Mouse (Mus musculus): ENCODE results near the gene Lrrc15. TPM values are rescaled to one million over a fixed set of nuclear protein-coding genes. Genes with fewer than 3 reads are reported as not detected.

Lrrc15 gene
- total and polyA plus RNA-seq, 3 experiments = 0.22 TPM; not detected in 2

- peak; percentile 67 for DNase-seq (ENCODE audit: low spot score)
- TF ChIP-seq GATA1 (IDR thresholded peaks at IDR 0.05; ENCODE audit: borderline replicate concordance, low read length) (no peak), GATA2 (IDR thresholded peaks at IDR 0.05; ENCODE audit: borderline replicate concordance, low read depth, low read length) (no peak), CTCF (IDR thresholded peaks at IDR 0.05; ENCODE audit: low read depth, low read length) (peak; percentile 76)
- Histone ChIP-seq H3K9me3 (replicated peaks) (no peaks in the 10 kb centered on the region), H3K27me3 (ENCODE audit: insufficient read depth, low read length) (peaks cover 55% of the 10 kb centered on the region), H3K4me1 (ENCODE audit: insufficient read depth, low read depth, low read length) (peaks cover 7% of the 10 kb centered on the region), H3K36me3 (replicated peaks) (no peaks in the 10 kb centered on the region), H3K4me3 (ENCODE audit: low read depth, low read length) (no peak overlapping the region)
- ATAC-seq (ENCODE audit: extremely low read depth, insufficient number of reproducible peaks, low FRiP score, poor library complexity, severe bottlenecking) = no peak
These were observed 20.4 kb downstream of the Lrrc15 start for GRCm38 (mm10) chr16:30262664-30263063.

- no peak for ATAC-seq (ENCODE audit: extremely low read depth, insufficient number of reproducible peaks, low FRiP score, poor library complexity, severe bottlenecking)
- TF ChIP-seq CTCF (IDR thresholded peaks at IDR 0.05; ENCODE audit: low read depth, low read length) (no peak), GATA1 (IDR thresholded peaks at IDR 0.05; ENCODE audit: borderline replicate concordance, low read length) (no peak), TAL1 (conservative IDR thresholded peaks at IDR 0.05; ENCODE audit: low read depth, low read length) (no peak), GATA2 (IDR thresholded peaks at IDR 0.05; ENCODE audit: borderline replicate concordance, low read depth, low read length) (no peak), POLR2AphosphoS5 (IDR thresholded peaks at IDR 0.05; ENCODE audit: insufficient replicate concordance, low read depth, low read length) (no peak)
- Histone ChIP-seq H3K4me3 (ENCODE audit: low read depth, low read length) (no peak overlapping the region), H3K4me1 (ENCODE audit: insufficient read depth, low read depth, low read length) (peaks cover 9% of the 10 kb centered on the region), H3K27me3 (ENCODE audit: insufficient read depth, low read length) (peaks cover 54% of the 10 kb centered on the region), H3K36me3 (replicated peaks) (no peaks in the 10 kb centered on the region), H3K9me3 (replicated peaks) (no peaks in the 10 kb centered on the region)
- no peak for DNase-seq (ENCODE audit: low spot score)
These were observed 20.9 kb downstream of the Lrrc15 start for GRCm38 (mm10) chr16:30262157-30262556.

- Histone ChIP-seq H3K4me1 (ENCODE audit: insufficient read depth, low read depth, low read length) (peaks cover 9% of the 10 kb centered on the region), H3K27me3 (ENCODE audit: insufficient read depth, low read length) (peaks cover 56% of the 10 kb centered on the region), H3K36me3 (replicated peaks) (no peaks in the 10 kb centered on the region), H3K9me3 (replicated peaks) (no peaks in the 10 kb centered on the region), H3K4me3 (ENCODE audit: low read depth, low read length) (no peak overlapping the region)
- no peak for TF ChIP-seq GATA1 (IDR thresholded peaks at IDR 0.05; ENCODE audit: borderline replicate concordance, low read length)
- no peak for TF ChIP-seq GATA2 (IDR thresholded peaks at IDR 0.05; ENCODE audit: borderline replicate concordance, low read depth, low read length)
- no peak for TF ChIP-seq CTCF (IDR thresholded peaks at IDR 0.05; ENCODE audit: low read depth, low read length)
- no peak for TF ChIP-seq POLR2AphosphoS5 (IDR thresholded peaks at IDR 0.05; ENCODE audit: insufficient replicate concordance, low read depth, low read length)
- no peak for TF ChIP-seq TAL1 (conservative IDR thresholded peaks at IDR 0.05; ENCODE audit: low read depth, low read length)
- DNase-seq (ENCODE audit: low spot score) (no peak), ATAC-seq (ENCODE audit: extremely low read depth, insufficient number of reproducible peaks, low FRiP score, poor library complexity, severe bottlenecking) (no peak)
These were observed 21.7 kb downstream of the Lrrc15 start for GRCm38 (mm10) chr16:30261341-30261740.

GRCm38 (mm10) chr16:30260012-30260635 lies 22.9 kb downstream of the Lrrc15 start:
- TF ChIP-seq POLR2AphosphoS5 (IDR thresholded peaks at IDR 0.05; ENCODE audit: insufficient replicate concordance, low read depth, low read length) (no peak), CTCF (IDR thresholded peaks at IDR 0.05; ENCODE audit: low read depth, low read length) (no peak), GATA1 (IDR thresholded peaks at IDR 0.05; ENCODE audit: borderline replicate concordance, low read length) (no peak), TAL1 (conservative IDR thresholded peaks at IDR 0.05; ENCODE audit: low read depth, low read length) (no peak), GATA2 (IDR thresholded peaks at IDR 0.05; ENCODE audit: borderline replicate concordance, low read depth, low read length) (no peak)
- DNase-seq (ENCODE audit: low spot score) = no peak
- H3K9me3 ChIP-seq (replicated peaks) = no peaks in the 10 kb centered on the region
- H3K4me3 ChIP-seq (ENCODE audit: low read depth, low read length) = no peak overlapping the region
- no peak for ATAC-seq (ENCODE audit: extremely low read depth, insufficient number of reproducible peaks, low FRiP score, poor library complexity, severe bottlenecking)
- H3K4me1 ChIP-seq (ENCODE audit: insufficient read depth, low read depth, low read length) = peaks cover 11% of the 10 kb centered on the region
- H3K36me3 ChIP-seq (replicated peaks) = no peaks in the 10 kb centered on the region
- H3K27me3 ChIP-seq (ENCODE audit: insufficient read depth, low read length) = peaks cover 51% of the 10 kb centered on the region

- no peak for ATAC-seq (ENCODE audit: extremely low read depth, insufficient number of reproducible peaks, low FRiP score, poor library complexity, severe bottlenecking)
- no peak for DNase-seq (ENCODE audit: low spot score)
- Histone ChIP-seq H3K4me3 (ENCODE audit: low read depth, low read length) (no peak overlapping the region), H3K9me3 (replicated peaks) (no peaks in the 10 kb centered on the region), H3K27me3 (ENCODE audit: insufficient read depth, low read length) (peaks cover 52% of the 10 kb centered on the region), H3K4me1 (ENCODE audit: insufficient read depth, low read depth, low read length) (peaks cover 11% of the 10 kb centered on the region), H3K36me3 (replicated peaks) (no peaks in the 10 kb centered on the region)
- TF ChIP-seq GATA2 (IDR thresholded peaks at IDR 0.05; ENCODE audit: borderline replicate concordance, low read depth, low read length) = no peak
- no peak for TF ChIP-seq GATA1 (IDR thresholded peaks at IDR 0.05; ENCODE audit: borderline replicate concordance, low read length)
These were observed 23.6 kb downstream of the Lrrc15 start for GRCm38 (mm10) chr16:30259444-30259843.

DNA sequence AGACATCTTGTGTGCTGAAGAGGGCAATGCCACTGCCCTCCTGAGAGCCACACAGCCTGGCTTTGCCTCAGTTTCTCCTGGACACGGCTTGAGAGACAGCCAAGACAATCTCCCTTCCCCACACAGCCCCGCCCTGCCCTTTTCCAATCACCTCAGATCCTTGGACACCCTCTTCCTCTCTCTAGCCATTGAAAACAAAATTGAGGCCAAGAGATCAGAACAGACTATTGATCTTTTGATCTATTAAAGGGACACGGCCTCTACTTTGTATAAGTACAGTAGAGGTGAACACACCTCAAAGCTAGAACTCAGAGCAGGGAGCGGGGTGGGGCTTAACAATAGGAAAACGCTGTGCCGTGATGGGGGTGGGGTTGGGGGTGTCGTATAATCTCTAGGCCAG lies 24.6 kb downstream of the Lrrc15 start:
- no peak for DNase-seq (ENCODE audit: low spot score)
- ATAC-seq (ENCODE audit: extremely low read depth, insufficient number of reproducible peaks, low FRiP score, poor library complexity, severe bottlenecking) = no peak
- H3K9me3 ChIP-seq (replicated peaks) = no peaks in the 10 kb centered on the region
- peaks cover 46% of the 10 kb centered on the region for H3K27me3 ChIP-seq (ENCODE audit: insufficient read depth, low read length)
- H3K4me1 ChIP-seq (ENCODE audit: insufficient read depth, low read depth, low read length) = peaks cover 11% of the 10 kb centered on the region
- no peak overlapping the region for H3K4me3 ChIP-seq (ENCODE audit: low read depth, low read length)
- no peaks in the 10 kb centered on the region for H3K36me3 ChIP-seq (replicated peaks)
- no peak for TF ChIP-seq GATA2 (IDR thresholded peaks at IDR 0.05; ENCODE audit: borderline replicate concordance, low read depth, low read length)
- no peak for TF ChIP-seq CTCF (IDR thresholded peaks at IDR 0.05; ENCODE audit: low read depth, low read length)
- no peak for TF ChIP-seq TAL1 (conservative IDR thresholded peaks at IDR 0.05; ENCODE audit: low read depth, low read length)
- TF ChIP-seq GATA1 (IDR thresholded peaks at IDR 0.05; ENCODE audit: borderline replicate concordance, low read length) = no peak
- no peak for TF ChIP-seq POLR2AphosphoS5 (IDR thresholded peaks at IDR 0.05; ENCODE audit: insufficient replicate concordance, low read depth, low read length)

Measured in G1E (cell line).